Mouse (Mus musculus) forebrain, embryonic 13.5 days (tissue): Measurements from ENCODE around the gene Metrn. TPM values are rescaled to one million over a fixed set of nuclear protein-coding genes. Genes with fewer than 3 reads are reported as not detected.
A peak's percentile ranks its signal among the peaks of the same experiment; 100 is the strongest.

Source experiments
- ATAC-seq: fragments of 200-750 bp; cut with Nextera tagmentation; 2 replicates; pipeline ENCODE4 v1.8.0; 2017
- H3K27ac ChIP-seq: fragments of 300-500 bp; sonication (generic); 2 replicates; pipeline ENCODE4 v1.5.1; 2015; ENCODE audit warnings: inconsistent platforms, mild to moderate bottlenecking, moderate library complexity
- H3K27me3 ChIP-seq: fragments of 300-500 bp; sonication (generic); 2 replicates; pipeline ENCODE4 v1.6.1; 2015; ENCODE audit warnings: mild to moderate bottlenecking, inconsistent platforms
- H3K36me3 ChIP-seq: fragments of 300-500 bp; sonication (generic); 2 replicates; pipeline ENCODE4 v1.6.1; 2015; ENCODE audit warnings: mild to moderate bottlenecking, inconsistent platforms; ENCODE audit not compliant: poor library complexity, severe bottlenecking
- H3K4me1 ChIP-seq: fragments of 300-500 bp; sonication (generic); 2 replicates; pipeline ENCODE4 v1.6.1; 2015; ENCODE audit warnings: inconsistent platforms
- H3K4me2 ChIP-seq: fragments of 300-500 bp; sonication (generic); 2 replicates; pipeline ENCODE4 v1.6.1; 2015; ENCODE audit warnings: inconsistent platforms, mild to moderate bottlenecking, moderate library complexity
- H3K4me3 ChIP-seq: fragments of 300-500 bp; sonication (generic); 2 replicates; pipeline ENCODE4 v1.5.1; 2015; ENCODE audit warnings: mild to moderate bottlenecking, inconsistent platforms
- H3K9ac ChIP-seq: fragments of 300-500 bp; sonication (generic); 2 replicates; pipeline ENCODE4 v1.6.1; 2015; ENCODE audit warnings: mild to moderate bottlenecking, inconsistent platforms
- H3K9me3 ChIP-seq: fragments of 300-500 bp; sonication (generic); replicated peaks from 2 replicates; pipeline ENCODE4 v1.6.1; 2016; ENCODE audit warnings: inconsistent platforms
- WGBS: fragments of 180-500 bp; shearing (Covaris S2); methylation state at CpG from one replicate; pipeline ENCODE4 v1.1.7; 2015; 5-methylcytosine and 5-hydroxymethylcytosine counted together
- polyA plus RNA-seq: library from polyadenylated mRNA; unstranded; fragments of >200 nt; fragmentation: Nextera tagmentation; extraction: Ambion mirVana; gene quantifications from 2 replicates; pipeline ENCODE4 v1.2.1, GENCODE M21; 2015

Gene Metrn
- polyA plus RNA-seq, 1 experiment from 2014 or later: 43.7 TPM

- WGBS: 5% methylated on average over 6 of the region's 6 CpGs
- peaks cover 67% of the 10 kb centered on the region for H3K4me1 ChIP-seq
- peak within 1 kb of the TSS; percentile 75 for H3K9ac ChIP-seq
- peak within 1 kb of the TSS; percentile 94 for H3K27ac ChIP-seq
- peak within 1 kb of the TSS; percentile 94 for H3K4me2 ChIP-seq
- peak within 1 kb of the TSS; percentile 74 for H3K4me3 ChIP-seq
- ATAC-seq: no peak
- 0 out of 2 replicates have a peak, but pooled peaks cover under 1% of the 10 kb centered on the region for H3K36me3 ChIP-seq
- H3K9me3 ChIP-seq: no peaks in the 10 kb centered on the region
- H3K27me3 ChIP-seq: no peaks in the 10 kb centered on the region
Measured at GRCm38 (mm10) chr17:25795609-25796092, 1.3 kb downstream of the Metrn start, which contains the start of gene AC134908.4. Gene AC134908.4, minus strand, starts transcription at chr17:25795659.

- no peak for ATAC-seq
- H3K27ac ChIP-seq: peak overlapping the region; percentile 94
- peak overlapping the region; percentile 74 for H3K4me3 ChIP-seq
- peak overlapping the region; percentile 94 for H3K4me2 ChIP-seq
- H3K9ac ChIP-seq: peak overlapping the region; percentile 75
- peaks cover 70% of the 10 kb centered on the region for H3K4me1 ChIP-seq
- H3K27me3 ChIP-seq: no peaks in the 10 kb centered on the region
- H3K9me3 ChIP-seq: no peaks in the 10 kb centered on the region
- H3K36me3 ChIP-seq: 0 out of 2 replicates have a peak, but pooled peaks cover 5% of the 10 kb centered on the region
- 50% methylated on average over 17 of the region's 17 CpGs for WGBS
Measured at GRCm38 (mm10) chr17:25794998-25795397, 1.9 kb downstream of the Metrn start.

- WGBS: 7% methylated on average over 13 of the region's 13 CpGs
- ATAC-seq: no peak
- H3K4me1 ChIP-seq: peaks cover 70% of the 10 kb centered on the region
- peak overlapping the region; percentile 75 for H3K9ac ChIP-seq
- H3K4me2 ChIP-seq: peak overlapping the region; percentile 94
- peak overlapping the region; percentile 74; the same call in 1 of the 2 replicates for H3K4me3 ChIP-seq
- H3K27me3 ChIP-seq: no peaks in the 10 kb centered on the region
- no peaks in the 10 kb centered on the region for H3K9me3 ChIP-seq
- peak overlapping the region; percentile 94 for H3K27ac ChIP-seq
- peaks cover 12% of the 10 kb centered on the region for H3K36me3 ChIP-seq
Measured at GRCm38 (mm10) chr17:25794197-25794596, 2.7 kb downstream of the Metrn start.

- peak within 1 kb of the TSS; percentile 94 for H3K4me2 ChIP-seq
- H3K4me1 ChIP-seq: peaks cover 69% of the 10 kb centered on the region
- H3K4me3 ChIP-seq: peak within 1 kb of the TSS; percentile 74
- H3K27me3 ChIP-seq: no peaks in the 10 kb centered on the region
- peak; percentile 50 for ATAC-seq
- peak within 1 kb of the TSS; percentile 77 for H3K9ac ChIP-seq
- H3K9me3 ChIP-seq: no peaks in the 10 kb centered on the region
- peak within 1 kb of the TSS; percentile 94 for H3K27ac ChIP-seq
- WGBS: 1% methylated on average over 13 of the region's 14 CpGs
- peaks cover 25% of the 10 kb centered on the region for H3K36me3 ChIP-seq
Measured at GRCm38 (mm10) chr17:25792615-25793014, 4.3 kb downstream of the Metrn start, which contains the start of gene Fam173a. Gene Fam173a, minus strand, starts transcription at chr17:25792901.

- Histone ChIP-seq H3K27ac (peak overlapping the region; percentile 94), H3K4me1 (peaks cover 63% of the 10 kb centered on the region), H3K9me3 (no peaks in the 10 kb centered on the region), H3K27me3 (no peaks in the 10 kb centered on the region), H3K9ac (peak overlapping the region; percentile 77), H3K4me3 (peak overlapping the region; percentile 64), H3K4me2 (peak overlapping the region; percentile 94), H3K36me3 (peaks cover 27% of the 10 kb centered on the region)
- ATAC-seq: peak; percentile 74
- under 1% methylated on average over 45 of the region's 45 CpGs for WGBS
Measured at GRCm38 (mm10) chr17:25791843-25792527, 5.0 kb downstream of the Metrn start.

GRCm38 (mm10) chr17:25791320-25791842 lies 5.6 kb downstream of the Metrn start:
- Histone ChIP-seq H3K4me1 (peaks cover 58% of the 10 kb centered on the region), H3K36me3 (peaks cover 27% of the 10 kb centered on the region), H3K9me3 (no peaks in the 10 kb centered on the region), H3K9ac (peak overlapping the region; percentile 77), H3K27me3 (no peaks in the 10 kb centered on the region), H3K4me3 (peak overlapping the region; percentile 64), H3K4me2 (peak overlapping the region; percentile 94), H3K27ac (peak overlapping the region; percentile 94)
- ATAC-seq: no peak; the same call in 1 of the 2 replicates
- WGBS: 26% methylated on average over 19 of the region's 19 CpGs

- no peak overlapping the region for H3K9ac ChIP-seq
- no peak for ATAC-seq
Measured at GRCm38 (mm10) chr17:25786781-25787504, 10.0 kb downstream of the Metrn start.

GRCm38 (mm10) chr17:25786280-25786679 lies 10.7 kb downstream of the Metrn start, which contains the start of gene Ccdc78:
Gene Ccdc78, plus strand, starts transcription at chr17:25786580.
- peaks cover 34% of the 10 kb centered on the region for H3K4me1 ChIP-seq
- H3K27me3 ChIP-seq: no peaks in the 10 kb centered on the region
- H3K36me3 ChIP-seq: peaks cover 56% of the 10 kb centered on the region
- no peak for ATAC-seq
- WGBS: 91% methylated on average over 3 of the region's 3 CpGs
- H3K9ac ChIP-seq: peak within 1 kb of the TSS; percentile 86
- H3K4me2 ChIP-seq: peak within 1 kb of the TSS; percentile 80
- peak within 1 kb of the TSS; percentile 89 for H3K27ac ChIP-seq
- H3K9me3 ChIP-seq: no peaks in the 10 kb centered on the region
- peak within 1 kb of the TSS; percentile 77 for H3K4me3 ChIP-seq

More at GRCm38 (mm10) chr17:25786781-25787504, 10.0 kb downstream of the Metrn start:
- Histone ChIP-seq H3K27ac (no peak overlapping the region), H3K4me2 (no peak overlapping the region), H3K36me3 (peaks cover 50% of the 10 kb centered on the region), H3K9me3 (no peaks in the 10 kb centered on the region), H3K4me3 (no peak overlapping the region), H3K4me1 (peaks cover 41% of the 10 kb centered on the region), H3K27me3 (no peaks in the 10 kb centered on the region)
- 91% methylated on average over 9 of the region's 9 CpGs for WGBS

GRCm38 (mm10) chr17:25785281-25785745 lies 11.6 kb downstream of the Metrn start, which contains the start of gene Haghl:
Gene Haghl, minus strand, starts transcription at chr17:25785673.
- Histone ChIP-seq H3K36me3 (peaks cover 62% of the 10 kb centered on the region), H3K4me2 (peak within 1 kb of the TSS; percentile 80), H3K27me3 (no peaks in the 10 kb centered on the region), H3K4me1 (peaks cover 25% of the 10 kb centered on the region), H3K9me3 (no peaks in the 10 kb centered on the region), H3K4me3 (peak within 1 kb of the TSS; percentile 77), H3K9ac (peak within 1 kb of the TSS; percentile 86), H3K27ac (peak within 1 kb of the TSS; percentile 89)
- ATAC-seq: peak; percentile 87
- under 1% methylated on average over 23 of the region's 23 CpGs for WGBS

GRCm38 (mm10) chr17:25783861-25784574 lies 12.9 kb downstream of the Metrn start:
- H3K36me3 ChIP-seq: peaks cover 62% of the 10 kb centered on the region

GRCm38 (mm10) chr17:25783086-25783485 lies 13.8 kb downstream of the Metrn start:
- 71% methylated on average over 7 of the region's 7 CpGs for WGBS
- no peak for ATAC-seq
- Histone ChIP-seq H3K4me2 (0 out of 2 replicates have a peak overlapping the region, but pooled peaks have one; percentile 80), H3K9me3 (no peaks in the 10 kb centered on the region), H3K27ac (no peak overlapping the region), H3K9ac (no peak overlapping the region), H3K36me3 (peaks cover 60% of the 10 kb centered on the region), H3K4me3 (no peak overlapping the region), H3K27me3 (no peaks in the 10 kb centered on the region), H3K4me1 (peaks cover 25% of the 10 kb centered on the region)

More at GRCm38 (mm10) chr17:25783861-25784574, 12.9 kb downstream of the Metrn start:
- peak overlapping the region; percentile 77 for H3K4me3 ChIP-seq
- no peaks in the 10 kb centered on the region for H3K9me3 ChIP-seq
- no peak overlapping the region for H3K27ac ChIP-seq
- H3K27me3 ChIP-seq: no peaks in the 10 kb centered on the region
- H3K4me2 ChIP-seq: peak overlapping the region; percentile 80
- H3K4me1 ChIP-seq: peaks cover 25% of the 10 kb centered on the region
- 84% methylated on average over 15 of the region's 15 CpGs for WGBS
- ATAC-seq: no peak
- H3K9ac ChIP-seq: peak overlapping the region; percentile 86
